Mouse (Mus musculus) intestine, embryonic 16.5 days (tissue): ENCODE results near the gene Sema6b. TPM values are rescaled to one million over a fixed set of nuclear protein-coding genes. Genes with fewer than 3 reads are reported as not detected.

ENCODE experiments used
- ATAC-seq: fragments of 200-750 bp; cut with Nextera tagmentation; 2 replicates; pipeline ENCODE4 v1.8.0; 2017; ENCODE audit warnings: moderate TSS enrichment, moderate library complexity
- H3K27ac ChIP-seq: fragments of 300-500 bp; sonication (generic); 2 replicates; pipeline ENCODE4 v1.5.1; 2014; ENCODE audit warnings: mild to moderate bottlenecking, low read length
- H3K27me3 ChIP-seq: fragments of 300-500 bp; sonication (generic); replicated peaks from 2 replicates; pipeline ENCODE4 v1.6.1; 2014; ENCODE audit warnings: low read length, control low read depth, mixed read lengths; ENCODE audit not compliant: control insufficient read depth, insufficient read depth
- H3K36me3 ChIP-seq: fragments of 300-500 bp; sonication (generic); 2 replicates; pipeline ENCODE4 v1.6.1; 2014; ENCODE audit warnings: low read length, control low read depth; ENCODE audit not compliant: control insufficient read depth, insufficient read depth
- H3K4me1 ChIP-seq: fragments of 300-500 bp; sonication (generic); 2 replicates; pipeline ENCODE4 v1.6.1; 2014; ENCODE audit warnings: low read length, control low read depth, mixed read lengths; ENCODE audit not compliant: control insufficient read depth, insufficient read depth
- H3K4me2 ChIP-seq: fragments of 300-500 bp; sonication (generic); 2 replicates; pipeline ENCODE4 v1.6.1; 2014; ENCODE audit warnings: low read depth, low read length, control low read depth
- H3K4me3 ChIP-seq: fragments of 300-500 bp; sonication (generic); 2 replicates; pipeline ENCODE4 v1.5.1; 2014; ENCODE audit warnings: mild to moderate bottlenecking, low read length
- H3K9ac ChIP-seq: fragments of 300-500 bp; sonication (generic); 2 replicates; pipeline ENCODE4 v1.6.1; 2014; ENCODE audit warnings: low read depth, low read length
- H3K9me3 ChIP-seq: fragments of 300-500 bp; sonication (generic); 2 replicates; pipeline ENCODE4 v1.6.1; 2016; ENCODE audit warnings: low read length, control low read depth; ENCODE audit not compliant: control insufficient read depth
- WGBS: fragments of 180-500 bp; shearing (Covaris S2); extraction: QIAGEN DNeasy Blood & Tissue Kit; methylation state at CpG from one replicate; pipeline ENCODE4 v1.1.7; 2014; 5-methylcytosine and 5-hydroxymethylcytosine counted together
- polyA plus RNA-seq: library from polyadenylated mRNA; unstranded; fragments of >200 nt; fragmentation: Nextera tagmentation; extraction: Ambion mirVana; gene quantifications from 2 replicates; pipeline ENCODE4 v1.2.1, GENCODE M21; 2015

The Sema6b gene
- 0.81 and 0.99 TPM in 2 replicates for polyA plus RNA-seq

DNA sequence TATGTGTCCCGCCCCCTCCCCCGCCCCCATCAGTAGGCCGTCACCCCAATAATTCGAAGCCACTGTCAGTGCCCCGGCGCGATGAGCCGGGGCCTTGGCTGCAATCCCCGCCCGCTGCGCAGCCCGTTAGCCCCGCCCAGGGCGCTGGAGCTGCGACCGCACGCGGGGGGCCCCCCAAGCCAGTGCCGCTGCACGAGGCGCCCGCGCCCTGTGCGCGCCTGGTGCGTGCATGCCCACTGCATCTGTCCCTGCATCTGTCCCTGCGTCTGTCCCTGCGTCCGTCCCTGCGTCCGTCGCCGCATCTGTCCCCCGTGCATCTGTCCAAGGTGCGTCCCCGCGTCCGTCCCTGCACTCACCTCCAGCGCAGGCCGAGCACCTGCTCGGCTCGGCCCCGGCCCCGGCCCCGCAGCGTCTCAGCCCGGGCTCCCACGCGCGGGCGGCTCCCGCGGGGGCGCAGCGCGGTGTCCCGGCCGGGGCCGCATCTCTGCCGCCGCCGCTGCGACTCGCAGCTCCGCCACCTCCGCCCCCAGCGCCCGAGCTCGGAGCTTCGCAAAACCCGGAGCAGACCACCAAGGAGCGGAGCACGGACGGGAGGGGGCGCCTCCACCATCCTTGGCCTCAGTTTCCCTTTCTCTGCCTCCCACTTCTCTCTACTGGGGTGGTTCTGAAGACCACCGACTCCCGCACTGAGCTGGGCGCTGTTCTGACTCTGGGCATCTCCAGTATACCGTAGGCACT, at the start of gene Sema6b:
Sema6b (minus strand) TSS at position 486 of the 738 bp plus-strand sequence.
- Histone ChIP-seq H3K9ac (peak within 1 kb of the TSS; percentile 60), H3K9me3 (no peaks in the 10 kb centered on the region), H3K4me1 (peaks cover 17% of the 10 kb centered on the region), H3K27me3 (peaks cover 58% of the 10 kb centered on the region), H3K27ac (no peak within 1 kb of the TSS), H3K36me3 (no peaks in the 10 kb centered on the region), H3K4me3 (peak within 1 kb of the TSS; percentile 70), H3K4me2 (peak within 1 kb of the TSS; percentile 99)
- WGBS = 1% methylated on average over 79 of the region's 79 CpGs
- peak; percentile 45 for ATAC-seq

DNA sequence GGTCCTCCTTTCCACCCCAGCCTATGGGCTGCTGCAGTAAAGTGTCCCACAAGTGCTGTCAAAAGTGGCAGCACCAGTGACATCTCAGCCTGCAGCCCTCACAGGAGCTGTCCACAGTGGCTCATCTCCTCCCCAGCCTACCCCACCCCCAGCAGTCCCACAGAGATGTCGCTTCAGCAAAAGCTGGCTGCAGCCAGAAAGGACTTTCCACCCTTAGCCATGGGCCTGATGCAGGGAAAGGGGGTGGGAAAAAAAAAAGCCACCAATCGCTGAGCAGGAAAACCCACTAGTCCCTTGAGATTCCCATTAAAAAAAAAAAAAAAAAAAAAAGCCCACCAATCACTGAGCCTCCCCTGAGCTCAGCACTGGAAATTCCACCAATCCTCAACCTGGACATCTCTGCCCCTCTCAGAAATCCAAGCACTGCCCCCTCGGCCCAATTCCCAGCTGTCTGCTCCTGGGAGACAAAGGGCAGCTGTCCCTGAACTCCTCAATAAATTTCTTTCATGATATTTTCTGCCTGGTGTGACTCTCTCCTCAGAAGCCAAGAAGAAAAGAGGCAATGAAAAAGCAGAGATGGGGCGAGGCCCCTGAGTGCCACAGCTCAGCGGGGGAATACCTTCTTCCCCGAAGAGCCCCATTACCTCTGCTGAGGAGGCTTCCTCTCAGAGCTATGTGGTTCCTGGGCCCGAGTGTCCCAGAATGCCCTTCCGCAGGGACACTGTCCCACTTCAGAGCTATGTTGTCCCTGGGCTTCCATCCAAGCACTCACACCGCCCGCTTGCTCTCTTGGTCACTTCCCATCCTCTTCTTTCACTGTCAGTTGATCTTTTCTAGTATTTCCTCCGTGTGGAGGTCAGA, 45.4 kb upstream of the Sema6b start:
- Histone ChIP-seq H3K4me3 (no peak overlapping the region), H3K27me3 (no peaks in the 10 kb centered on the region), H3K9ac (0 out of 2 replicates have a peak overlapping the region, but pooled peaks have one; percentile 22), H3K9me3 (no peaks in the 10 kb centered on the region), H3K27ac (peak overlapping the region; percentile 62), H3K36me3 (peaks cover 14% of the 10 kb centered on the region), H3K4me1 (peaks cover 16% of the 10 kb centered on the region), H3K4me2 (0 out of 2 replicates have a peak overlapping the region, but pooled peaks have one; percentile 11)
- 32% methylated on average over 11 of the region's 11 CpGs for WGBS
- peak; percentile 52 for ATAC-seq

DNA sequence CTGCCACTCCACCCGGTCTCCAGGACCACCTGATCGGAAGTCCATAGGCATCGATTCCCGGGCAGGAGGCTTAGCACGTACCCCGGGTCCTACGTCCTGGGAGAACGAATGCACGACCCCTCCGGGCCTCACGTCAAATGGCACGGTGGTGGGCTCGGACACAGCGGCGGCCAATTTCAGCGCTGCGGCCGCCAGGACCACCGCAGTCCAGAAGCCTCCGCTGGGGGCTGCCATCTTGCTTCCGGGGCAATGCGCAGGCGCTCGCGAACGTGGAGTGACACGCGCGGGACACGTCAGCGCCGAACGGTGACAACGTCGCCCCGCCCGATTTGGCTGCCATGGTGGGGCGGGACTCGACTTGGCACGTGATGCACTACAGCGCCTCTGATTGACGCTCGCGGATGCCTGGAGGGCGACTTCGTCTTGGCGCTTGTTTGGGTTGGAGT, 43.5 kb upstream of the Sema6b start, which contains the start of gene Mydgf:
Mydgf (minus strand) TSS at position 263 of the 446 bp plus-strand sequence.
- H3K4me2 ChIP-seq = peak within 1 kb of the TSS; percentile 62
- H3K9ac ChIP-seq = peak within 1 kb of the TSS; percentile 90
- no peaks in the 10 kb centered on the region for H3K9me3 ChIP-seq
- peak within 1 kb of the TSS; percentile 73 for H3K27ac ChIP-seq
- WGBS = under 1% methylated on average over 47 of the region's 47 CpGs
- ATAC-seq = peak; percentile 90
- H3K4me1 ChIP-seq = peaks cover 16% of the 10 kb centered on the region
- H3K27me3 ChIP-seq = no peaks in the 10 kb centered on the region
- peaks cover 14% of the 10 kb centered on the region for H3K36me3 ChIP-seq
- peak within 1 kb of the TSS; percentile 81 for H3K4me3 ChIP-seq

DNA sequence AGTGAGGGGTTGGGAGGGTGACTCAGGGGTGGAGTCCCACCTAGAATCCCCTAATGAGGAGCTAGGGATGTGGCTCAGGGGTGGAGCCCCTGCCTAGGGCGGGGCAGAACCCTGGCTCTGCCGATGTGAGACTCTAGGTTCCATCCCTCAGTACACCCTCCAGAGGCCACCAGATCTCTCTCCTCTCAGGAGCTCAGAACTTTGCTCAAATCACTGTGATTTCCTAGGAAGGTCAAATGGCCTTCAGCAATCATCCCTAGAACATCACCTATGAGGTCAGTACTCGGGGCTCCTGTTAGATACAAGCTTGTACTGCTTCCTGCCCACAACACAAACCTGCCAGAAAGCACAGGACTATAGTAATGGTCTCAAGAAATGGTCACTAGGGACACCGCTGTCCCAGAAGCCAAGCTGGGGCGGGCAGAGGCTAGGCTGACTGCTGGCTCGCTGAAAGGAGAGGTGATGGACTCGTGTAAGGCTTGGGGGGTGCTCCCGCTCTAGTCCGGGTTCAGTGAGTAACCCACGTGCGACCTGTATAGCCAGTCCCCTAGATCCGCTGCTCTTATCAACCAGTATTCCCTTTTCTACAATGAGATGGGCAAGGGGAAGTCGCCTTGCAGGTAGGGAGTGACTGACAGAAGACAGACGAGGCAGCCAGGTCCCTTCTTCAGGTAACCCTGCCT, 43.0 kb upstream of the Sema6b start:
- H3K36me3 ChIP-seq = peaks cover 15% of the 10 kb centered on the region
- peaks cover 16% of the 10 kb centered on the region for H3K4me1 ChIP-seq
- peak overlapping the region; percentile 73 for H3K27ac ChIP-seq
- H3K9me3 ChIP-seq = no peaks in the 10 kb centered on the region
- H3K4me2 ChIP-seq = peak overlapping the region; percentile 62
- WGBS = 2% methylated on average over 14 of the region's 14 CpGs
- H3K9ac ChIP-seq = peak overlapping the region; percentile 90
- peak; percentile 47 for ATAC-seq
- H3K4me3 ChIP-seq = peak overlapping the region; percentile 81
- H3K27me3 ChIP-seq = no peaks in the 10 kb centered on the region

GRCm38 (mm10) chr17:56175416-56175815, 35.3 kb upstream of the Sema6b start:
- Histone ChIP-seq H3K36me3 (peaks cover 11% of the 10 kb centered on the region; the same call in 1 of the 2 replicates), H3K9ac (no peak overlapping the region), H3K9me3 (no peaks in the 10 kb centered on the region), H3K4me3 (no peak overlapping the region), H3K27me3 (no peaks in the 10 kb centered on the region), H3K4me1 (no peaks in the 10 kb centered on the region), H3K27ac (no peak overlapping the region), H3K4me2 (no peak overlapping the region)
- no peak for ATAC-seq
- WGBS = 95% methylated on average over 3 of the region's 3 CpGs

GRCm38 (mm10) chr17:56173401-56174046, 33.4 kb upstream of the Sema6b start:
- Histone ChIP-seq H3K9ac (no peak overlapping the region), H3K4me1 (no peaks in the 10 kb centered on the region), H3K4me2 (no peak overlapping the region), H3K9me3 (no peaks in the 10 kb centered on the region), H3K36me3 (peaks cover 11% of the 10 kb centered on the region; the same call in 1 of the 2 replicates), H3K27ac (no peak overlapping the region), H3K27me3 (no peaks in the 10 kb centered on the region), H3K4me3 (no peak overlapping the region)
- no peak for ATAC-seq
- 58% methylated on average over 10 of the region's 10 CpGs for WGBS

DNA sequence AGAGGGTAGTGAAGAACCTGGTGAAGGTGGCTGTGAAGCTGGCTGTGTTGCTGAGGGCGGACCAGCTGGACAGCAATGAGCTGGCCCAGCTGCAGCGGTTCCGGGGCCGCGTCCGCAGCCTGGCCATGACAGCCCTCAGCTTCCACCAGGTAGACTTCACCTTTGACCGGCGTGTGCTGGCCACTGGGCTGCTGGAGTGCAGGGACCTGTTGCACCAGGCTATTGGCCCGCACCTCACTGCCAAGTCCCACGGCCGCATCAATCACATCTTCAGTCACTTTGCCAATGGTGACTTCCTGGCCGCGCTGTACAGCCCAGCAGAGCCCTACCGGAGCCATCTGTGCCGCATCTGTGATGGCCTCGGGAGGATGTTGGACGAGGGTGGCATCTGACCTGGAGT, 31.7 kb upstream of the Sema6b start:
- Histone ChIP-seq H3K27me3 (no peaks in the 10 kb centered on the region), H3K4me2 (no peak overlapping the region), H3K4me1 (no peaks in the 10 kb centered on the region), H3K27ac (no peak overlapping the region), H3K9me3 (no peaks in the 10 kb centered on the region), H3K4me3 (no peak overlapping the region), H3K36me3 (no peaks in the 10 kb centered on the region; the same call in 1 of the 2 replicates), H3K9ac (no peak overlapping the region)
- no peak for ATAC-seq
- 91% methylated on average over 17 of the region's 17 CpGs for WGBS

DNA sequence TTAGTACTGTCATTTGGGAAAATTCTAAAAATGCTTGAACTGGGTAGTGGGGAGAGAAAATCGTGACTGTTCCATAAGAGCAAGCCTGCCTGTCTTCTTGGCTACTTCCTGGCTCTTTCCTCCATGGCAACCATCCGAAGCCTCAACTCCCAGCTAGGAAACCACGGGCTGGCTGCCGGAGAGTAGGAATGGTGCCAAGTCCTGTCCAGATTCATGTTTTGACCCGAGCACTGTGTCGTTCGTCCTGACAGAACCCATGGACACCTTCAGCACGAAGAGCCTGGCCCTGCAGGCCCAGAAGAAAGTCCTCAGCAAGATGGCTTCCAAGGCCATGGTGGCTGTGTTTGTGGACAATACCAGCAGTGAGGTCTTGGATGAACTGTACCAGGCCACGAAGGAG, 31.3 kb upstream of the Sema6b start:
- no peaks in the 10 kb centered on the region for H3K27me3 ChIP-seq
- H3K4me2 ChIP-seq = no peak overlapping the region
- H3K4me3 ChIP-seq = no peak overlapping the region
- ATAC-seq = no peak
- H3K9ac ChIP-seq = no peak overlapping the region
- H3K4me1 ChIP-seq = no peaks in the 10 kb centered on the region
- no peak overlapping the region for H3K27ac ChIP-seq
- H3K9me3 ChIP-seq = no peaks in the 10 kb centered on the region
- WGBS = 77% methylated on average over 9 of the region's 9 CpGs
- H3K36me3 ChIP-seq = no peaks in the 10 kb centered on the region
